Mouse (Mus musculus): ENCODE results near the gene 6430550D23Rik.
"Not testable (repeated sequence)": the region's sequence is repeated elsewhere in the genome, so short reads cannot be mapped to it uniquely, and the experiment has no call there.

6430550D23Rik gene

GRCm38 (mm10) chr2:155952006-155952405 lies 55.8 kb downstream of the 6430550D23Rik start:
- peak; percentile 48 for DNase-seq (ENCODE audit: low spot score)

- DNase-seq (ENCODE audit: low spot score), result no peak
Observed at GRCm38 (mm10) chr2:155949362-155949761, 58.4 kb downstream of the 6430550D23Rik start.

- DNase-seq (ENCODE audit: low spot score), result peak; percentile 71
Observed at GRCm38 (mm10) chr2:155947390-155948002, 60.3 kb downstream of the 6430550D23Rik start.

- DNase-seq (ENCODE audit: low spot score), result no peak
Observed at GRCm38 (mm10) chr2:155946499-155946898, 61.3 kb downstream of the 6430550D23Rik start.

GRCm38 (mm10) chr2:155946069-155946468 lies 61.7 kb downstream of the 6430550D23Rik start:
- DNase-seq (ENCODE audit: low spot score), result peak; percentile 78

GRCm38 (mm10) chr2:155945580-155945979 lies 62.2 kb downstream of the 6430550D23Rik start:
- DNase-seq (ENCODE audit: low spot score), result no peak

- no peak for DNase-seq (ENCODE audit: low spot score)
Observed at GRCm38 (mm10) chr2:155945124-155945523, 62.7 kb downstream of the 6430550D23Rik start, which contains the start of gene Gdf5. Gene Gdf5 (minus strand): TSS chr2:155945367.

- no peak for DNase-seq (ENCODE audit: low spot score)
Observed at GRCm38 (mm10) chr2:155944685-155945084, 63.1 kb downstream of the 6430550D23Rik start.

GRCm38 (mm10) chr2:155943463-155943862 lies 64.3 kb downstream of the 6430550D23Rik start:
- no peak for DNase-seq (ENCODE audit: low spot score)

GRCm38 (mm10) chr2:155941697-155942442 lies 65.9 kb downstream of the 6430550D23Rik start:
- no peak for DNase-seq (ENCODE audit: low spot score)

GRCm38 (mm10) chr2:155940681-155941080 lies 67.1 kb downstream of the 6430550D23Rik start, which contains the start of gene Gm15557:
Gene Gm15557 (plus strand): TSS chr2:155940728.
- no peak for DNase-seq (ENCODE audit: low spot score)

- DNase-seq (ENCODE audit: low spot score), result no peak
Observed at GRCm38 (mm10) chr2:155939897-155940529, 67.8 kb downstream of the 6430550D23Rik start.

- peak; percentile 95 for DNase-seq (ENCODE audit: low spot score)
Observed at GRCm38 (mm10) chr2:155929531-155930442, 78.0 kb downstream of the 6430550D23Rik start, which contains the start of gene Uqcc1. Gene Uqcc1 (minus strand): TSS chr2:155930310.

- DNase-seq (ENCODE audit: low spot score), result no peak
Observed at GRCm38 (mm10) chr2:155928711-155929345, 78.9 kb downstream of the 6430550D23Rik start.

- DNase-seq (ENCODE audit: low spot score), result not testable (repeated sequence)
Observed at GRCm38 (mm10) chr2:155925213-155925612, 82.6 kb downstream of the 6430550D23Rik start.
